Mouse (Mus musculus) lung, embryonic 15.5 days (tissue): ENCODE measurements around the gene Muc15. TPM values are rescaled to one million over a fixed set of nuclear protein-coding genes. Genes with fewer than 3 reads are reported as not detected.

Experiments
- ATAC-seq: fragments of 200-750 bp; cut with Nextera tagmentation; 2 replicates; pipeline ENCODE4 v1.8.0; 2017; ENCODE audit warnings: moderate number of reproducible peaks, borderline replicate concordance; ENCODE audit not compliant: low FRiP score, low TSS enrichment; ENCODE audit errors: extremely low read depth
- H3K27ac ChIP-seq: fragments of 300-500 bp; sonication (generic); 2 replicates; pipeline ENCODE4 v1.5.1; 2015; ENCODE audit warnings: moderate library complexity, mild to moderate bottlenecking, inconsistent platforms
- H3K27me3 ChIP-seq: fragments of 300-500 bp; sonication (generic); 2 replicates; pipeline ENCODE4 v1.6.1; 2015; ENCODE audit warnings: inconsistent platforms
- H3K36me3 ChIP-seq: fragments of 300-500 bp; sonication (generic); 2 replicates; pipeline ENCODE4 v1.6.1; 2015; ENCODE audit warnings: inconsistent platforms
- H3K4me1 ChIP-seq: fragments of 300-500 bp; sonication (generic); 2 replicates; pipeline ENCODE4 v1.6.1; 2015; ENCODE audit warnings: inconsistent platforms
- H3K4me2 ChIP-seq: fragments of 300-500 bp; sonication (generic); 2 replicates; pipeline ENCODE4 v1.6.1; 2015; ENCODE audit warnings: inconsistent platforms, mild to moderate bottlenecking, moderate library complexity
- H3K4me3 ChIP-seq: fragments of 300-500 bp; sonication (generic); 2 replicates; pipeline ENCODE4 v1.5.1; 2015; ENCODE audit warnings: mild to moderate bottlenecking, inconsistent platforms
- H3K9ac ChIP-seq: fragments of 300-500 bp; sonication (generic); 2 replicates; pipeline ENCODE4 v1.6.1; 2015; ENCODE audit warnings: inconsistent platforms
- H3K9me3 ChIP-seq: fragments of 300-500 bp; sonication (generic); 2 replicates; pipeline ENCODE4 v1.6.1; 2016; ENCODE audit warnings: inconsistent platforms
- WGBS: fragments of 180-500 bp; shearing (Covaris S2); methylation state at CpG from one replicate; pipeline ENCODE4 v1.1.7; 2015; 5-methylcytosine and 5-hydroxymethylcytosine counted together
- polyA plus RNA-seq: library from polyadenylated mRNA; unstranded; fragments of >200 nt; fragmentation: Nextera tagmentation; extraction: Ambion mirVana; gene quantifications from 2 replicates; pipeline ENCODE4 v1.2.1, GENCODE M21; 2015

The Muc15 gene
- not detected in 2 replicates for polyA plus RNA-seq

DNA sequence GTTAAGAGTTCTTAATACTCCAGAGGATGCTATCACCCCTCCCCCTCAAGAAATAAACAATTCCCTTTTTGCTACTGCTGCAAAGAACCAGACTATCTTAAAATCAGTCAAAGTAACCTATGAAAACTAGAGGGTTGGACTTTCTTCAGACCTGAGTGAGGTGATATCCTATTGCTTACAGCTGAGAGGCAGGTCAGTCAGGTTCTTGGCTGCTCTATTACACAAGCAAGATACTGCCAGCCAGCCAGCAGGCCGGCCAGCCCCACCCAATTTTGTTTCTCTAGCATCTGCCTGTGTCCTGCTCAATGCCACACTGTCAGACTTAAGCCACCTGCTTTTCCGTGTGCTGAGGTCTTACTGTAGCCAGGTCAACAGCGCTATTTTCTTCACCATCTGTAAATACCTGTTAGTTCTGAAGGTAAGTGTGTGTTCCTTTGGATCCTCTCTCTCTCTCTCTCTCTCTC, at the start of gene Muc15:
TSS of gene Muc15 (plus strand) at position 51 of the 464 bp plus-strand sequence.
- Histone ChIP-seq H3K9me3 (no peaks in the 10 kb centered on the region), H3K9ac (no peak within 1 kb of the TSS), H3K36me3 (no peaks in the 10 kb centered on the region), H3K4me1 (no peaks in the 10 kb centered on the region), H3K27ac (no peak within 1 kb of the TSS), H3K27me3 (no peaks in the 10 kb centered on the region), H3K4me2 (no peak within 1 kb of the TSS), H3K4me3 (no peak within 1 kb of the TSS)
- 32% methylated on average over 3 of the region's 3 CpGs for WGBS
- ATAC-seq, result no peak

DNA sequence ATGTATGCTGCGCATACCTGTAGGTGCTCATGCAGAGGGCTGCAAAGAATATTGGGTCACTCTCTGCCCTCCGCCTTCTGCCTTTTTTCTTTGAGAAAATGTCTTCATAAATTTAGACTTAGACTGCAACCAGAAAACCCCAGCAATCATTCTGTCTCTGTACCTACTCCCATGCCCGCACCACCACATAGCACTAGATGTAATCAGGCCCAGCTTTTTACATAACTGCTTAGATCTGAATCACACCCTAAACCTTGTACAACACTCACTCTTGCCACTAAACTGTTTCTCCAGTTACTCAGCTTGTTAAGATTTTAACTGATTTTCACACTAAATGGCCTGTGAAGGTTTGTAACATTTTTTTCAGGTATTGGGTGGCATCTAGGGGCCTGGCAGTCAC, 11.7 kb upstream of the Muc15 start:
- WGBS, result 90% methylated on average over 3 of the region's 3 CpGs
- no peaks in the 10 kb centered on the region for H3K9me3 ChIP-seq
- H3K4me3 ChIP-seq, result no peak overlapping the region

DNA sequence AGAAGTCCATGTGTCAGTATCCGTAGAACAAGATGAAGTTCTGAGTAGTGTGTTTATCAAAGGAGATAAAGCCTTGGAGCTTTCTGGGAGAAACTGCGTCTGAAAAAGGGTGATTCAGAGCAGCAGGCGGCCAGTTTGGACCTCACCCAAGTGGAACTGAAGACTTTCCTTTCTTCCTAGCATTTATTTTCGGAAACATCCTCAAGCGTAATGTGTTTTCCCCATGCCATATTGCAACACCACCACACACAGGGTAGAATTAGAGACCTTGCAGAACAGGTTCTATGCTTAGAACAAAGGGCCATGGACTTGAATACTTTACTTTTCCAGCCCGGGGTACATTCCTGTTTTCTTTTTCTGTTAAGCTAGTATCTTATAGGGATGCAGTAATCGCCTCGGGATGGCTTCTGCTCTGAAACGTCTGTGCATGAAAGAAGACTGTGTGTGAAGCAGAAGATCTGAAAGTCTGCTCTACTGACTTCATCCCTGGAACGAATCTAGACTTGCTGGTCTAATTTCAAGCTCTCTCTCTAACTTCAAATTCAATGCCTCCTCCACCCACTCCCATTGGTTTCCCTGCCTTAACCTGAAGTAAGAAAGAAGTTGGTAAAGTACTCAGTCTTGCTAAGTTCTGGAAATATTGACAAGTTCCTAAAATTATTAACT, 11.0 kb upstream of the Muc15 start:
- Histone ChIP-seq H3K27ac (no peak overlapping the region), H3K4me2 (no peak overlapping the region), H3K4me1 (no peaks in the 10 kb centered on the region), H3K9me3 (no peaks in the 10 kb centered on the region), H3K27me3 (no peaks in the 10 kb centered on the region), H3K4me3 (no peak overlapping the region), H3K9ac (no peak overlapping the region), H3K36me3 (no peaks in the 10 kb centered on the region)
- 55% methylated on average over 10 of the region's 10 CpGs for WGBS
- no peak for ATAC-seq

More for the DNA sequence above, 11.7 kb upstream of the Muc15 start:
- no peak overlapping the region for H3K4me2 ChIP-seq
- H3K36me3 ChIP-seq, result no peaks in the 10 kb centered on the region
- H3K9ac ChIP-seq, result no peak overlapping the region
- no peaks in the 10 kb centered on the region for H3K4me1 ChIP-seq
- H3K27me3 ChIP-seq, result no peaks in the 10 kb centered on the region
- ATAC-seq, result no peak
- no peak overlapping the region for H3K27ac ChIP-seq

DNA sequence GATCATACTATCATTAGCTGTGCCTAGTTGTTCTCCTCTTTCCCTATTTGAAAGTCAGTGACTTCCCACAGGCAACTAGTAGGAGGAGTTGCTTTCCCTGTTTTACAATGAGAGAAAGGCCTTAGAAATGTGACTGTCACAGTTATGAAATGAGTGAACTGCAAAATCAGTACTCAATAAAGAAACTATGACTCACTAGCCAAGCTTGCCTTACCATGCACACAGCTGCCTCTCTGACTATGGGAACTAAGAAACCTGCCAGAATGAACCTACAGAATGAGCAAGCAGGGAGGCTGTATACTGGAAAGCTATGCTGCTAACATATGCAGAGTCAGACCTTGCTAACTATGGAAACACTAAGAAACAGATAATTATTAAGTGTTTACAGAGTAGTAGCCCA, 2.1 kb upstream of the Muc15 start:
- ATAC-seq, result no peak
- Histone ChIP-seq H3K27ac (no peak overlapping the region), H3K36me3 (no peaks in the 10 kb centered on the region), H3K4me1 (no peaks in the 10 kb centered on the region), H3K27me3 (no peaks in the 10 kb centered on the region), H3K9ac (no peak overlapping the region), H3K4me2 (no peak overlapping the region), H3K9me3 (no peaks in the 10 kb centered on the region), H3K4me3 (no peak overlapping the region)

DNA sequence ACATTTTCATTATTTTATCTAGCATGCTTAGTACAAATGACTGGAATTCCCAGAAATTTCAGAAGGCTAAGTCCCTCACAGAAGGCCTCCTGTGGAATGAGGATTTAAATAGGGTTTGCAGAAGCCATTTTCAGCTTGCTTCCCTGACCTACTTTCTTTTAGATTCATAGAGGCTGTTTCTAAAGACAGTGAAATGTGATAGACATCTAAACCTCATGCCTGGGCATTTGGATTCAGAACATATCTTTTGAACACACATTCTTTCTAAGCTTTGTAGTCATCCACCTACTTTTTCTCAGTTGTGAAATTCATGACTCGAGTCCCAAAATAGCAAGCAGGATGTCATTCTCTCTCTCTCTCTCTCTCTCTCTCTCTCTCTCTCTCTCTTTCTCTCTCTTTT, 1.1 kb downstream of the Muc15 start:
- Histone ChIP-seq H3K27me3 (no peaks in the 10 kb centered on the region), H3K4me1 (no peaks in the 10 kb centered on the region), H3K9me3 (no peaks in the 10 kb centered on the region), H3K9ac (no peak overlapping the region), H3K4me3 (no peak overlapping the region), H3K36me3 (no peaks in the 10 kb centered on the region), H3K27ac (no peak overlapping the region), H3K4me2 (no peak overlapping the region)
- 72% methylated on average over 1 of the region's 1 CpGs for WGBS
- ATAC-seq, result no peak

DNA sequence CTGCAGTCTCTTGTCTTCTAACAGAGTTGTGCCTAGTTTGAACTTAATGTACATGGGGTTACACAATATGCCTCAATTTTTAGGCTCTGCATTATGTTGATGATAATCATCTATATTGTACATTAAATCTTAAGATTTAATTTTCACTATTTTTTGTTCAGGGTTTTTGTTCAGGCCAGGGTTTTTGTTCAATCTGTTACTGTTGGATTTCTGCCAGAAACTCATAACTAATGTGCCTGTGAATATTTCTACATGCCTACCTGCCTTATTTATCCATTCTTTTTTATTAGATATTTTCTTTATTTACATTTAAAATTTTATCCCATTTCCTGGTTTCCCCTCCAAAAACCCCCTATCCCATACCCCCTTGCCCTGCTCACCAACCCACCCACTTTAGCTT, 5.0 kb downstream of the Muc15 start:
- Histone ChIP-seq H3K27me3 (no peaks in the 10 kb centered on the region), H3K4me1 (no peaks in the 10 kb centered on the region), H3K4me3 (no peak overlapping the region), H3K36me3 (no peaks in the 10 kb centered on the region), H3K9ac (no peak overlapping the region), H3K27ac (no peak overlapping the region), H3K9me3 (no peaks in the 10 kb centered on the region), H3K4me2 (no peak overlapping the region)
- no peak for ATAC-seq

DNA sequence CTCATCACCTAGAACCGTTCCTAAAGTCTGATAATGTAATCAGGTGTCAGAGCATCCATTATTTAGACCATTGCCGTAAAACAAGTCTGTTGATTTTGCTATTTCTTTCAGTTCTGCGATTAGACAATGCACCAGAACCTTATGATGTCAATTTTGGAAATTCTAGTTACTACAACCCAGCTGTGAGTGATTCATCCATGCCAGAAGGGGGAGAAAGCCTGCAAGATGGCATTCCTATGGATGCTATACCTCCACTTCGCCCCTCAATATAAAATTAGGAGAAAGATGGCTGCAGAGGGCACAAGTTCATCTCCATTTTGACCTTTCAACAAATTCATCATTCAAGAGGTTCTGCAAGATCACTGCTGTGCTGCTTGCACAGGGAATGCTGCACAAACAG, 16.1 kb downstream of the Muc15 start:
- WGBS, result 62% methylated on average over 4 of the region's 4 CpGs
- Histone ChIP-seq H3K27ac (no peak overlapping the region), H3K36me3 (no peaks in the 10 kb centered on the region), H3K9ac (no peak overlapping the region), H3K4me3 (no peak overlapping the region), H3K4me1 (no peaks in the 10 kb centered on the region), H3K27me3 (no peaks in the 10 kb centered on the region), H3K4me2 (no peak overlapping the region), H3K9me3 (no peaks in the 10 kb centered on the region)
- ATAC-seq, result no peak

DNA sequence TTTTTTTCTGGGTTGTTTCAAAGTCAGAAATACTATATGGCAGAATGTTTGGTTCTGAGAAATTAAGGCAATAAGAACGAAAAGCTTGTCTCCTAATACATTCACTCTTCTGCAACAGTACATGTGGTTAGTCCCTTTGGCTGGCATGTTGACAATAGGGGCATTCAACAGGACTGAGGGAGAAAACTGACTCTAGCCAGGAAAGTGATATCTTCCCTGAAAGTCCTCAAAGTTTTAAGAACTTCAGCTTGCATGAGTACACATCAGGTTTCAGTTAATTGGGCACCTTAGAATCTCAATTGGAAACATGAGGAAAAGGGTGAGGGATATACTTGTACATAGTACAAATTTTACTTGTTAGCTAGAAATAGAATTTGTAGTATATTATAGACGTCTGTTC, 16.8 kb downstream of the Muc15 start:
- Histone ChIP-seq H3K27ac (no peak overlapping the region), H3K4me2 (no peak overlapping the region), H3K4me1 (no peaks in the 10 kb centered on the region), H3K27me3 (no peaks in the 10 kb centered on the region), H3K36me3 (no peaks in the 10 kb centered on the region), H3K9ac (no peak overlapping the region), H3K4me3 (no peak overlapping the region), H3K9me3 (no peaks in the 10 kb centered on the region)
- ATAC-seq, result no peak
- WGBS, result 58% methylated on average over 2 of the region's 2 CpGs

DNA sequence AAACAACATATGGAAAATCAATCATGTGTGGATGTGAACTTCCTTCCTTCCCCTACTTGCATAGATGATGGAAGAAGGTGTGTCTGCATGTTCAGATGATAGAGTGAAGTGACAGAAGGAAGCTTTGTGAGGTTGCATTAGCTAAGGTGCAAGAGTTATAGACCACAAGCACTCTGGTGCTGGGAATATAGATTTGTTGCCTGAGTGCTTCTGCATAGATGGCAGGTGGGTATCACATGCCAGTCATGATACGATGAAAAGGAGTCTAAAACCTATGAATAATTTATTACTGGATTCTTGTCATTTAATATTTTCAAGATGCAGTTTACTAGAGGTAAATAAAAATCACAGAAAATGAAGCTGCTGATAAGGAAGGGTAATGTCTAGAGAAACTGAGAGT, 18.6 kb downstream of the Muc15 start:
- H3K9me3 ChIP-seq, result no peaks in the 10 kb centered on the region
- no peaks in the 10 kb centered on the region for H3K36me3 ChIP-seq
- no peak overlapping the region for H3K9ac ChIP-seq
- ATAC-seq, result no peak
- WGBS, result 92% methylated on average over 1 of the region's 1 CpGs
- H3K27ac ChIP-seq, result no peak overlapping the region
- H3K4me2 ChIP-seq, result no peak overlapping the region
- no peak overlapping the region for H3K4me3 ChIP-seq
- H3K4me1 ChIP-seq, result no peaks in the 10 kb centered on the region
- no peaks in the 10 kb centered on the region for H3K27me3 ChIP-seq

DNA sequence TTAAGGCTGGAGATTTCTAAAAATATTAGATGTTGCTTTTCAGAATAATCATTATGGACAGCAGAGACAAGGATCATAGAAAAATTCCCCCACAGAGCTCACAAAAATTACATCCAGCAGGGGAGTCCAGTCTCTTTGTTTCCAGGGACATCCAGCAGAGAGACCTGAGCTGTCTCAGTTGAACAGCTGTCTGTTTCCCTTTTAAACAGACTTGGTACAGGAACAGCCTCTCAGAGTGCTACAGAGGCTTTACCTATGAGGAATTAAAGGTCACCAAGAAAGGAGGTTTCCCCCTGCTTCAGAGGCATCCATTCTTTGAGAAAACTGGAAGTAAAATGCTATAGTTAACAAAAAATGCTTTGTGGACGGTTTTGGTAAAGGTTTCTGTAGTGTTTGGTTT, 19.4 kb downstream of the Muc15 start:
- Histone ChIP-seq H3K9me3 (no peaks in the 10 kb centered on the region), H3K4me3 (no peak overlapping the region), H3K4me1 (no peaks in the 10 kb centered on the region), H3K9ac (no peak overlapping the region), H3K4me2 (no peak overlapping the region), H3K27ac (no peak overlapping the region), H3K36me3 (no peaks in the 10 kb centered on the region), H3K27me3 (no peaks in the 10 kb centered on the region)
- WGBS, result 45% methylated on average over 1 of the region's 1 CpGs
- no peak for ATAC-seq

DNA sequence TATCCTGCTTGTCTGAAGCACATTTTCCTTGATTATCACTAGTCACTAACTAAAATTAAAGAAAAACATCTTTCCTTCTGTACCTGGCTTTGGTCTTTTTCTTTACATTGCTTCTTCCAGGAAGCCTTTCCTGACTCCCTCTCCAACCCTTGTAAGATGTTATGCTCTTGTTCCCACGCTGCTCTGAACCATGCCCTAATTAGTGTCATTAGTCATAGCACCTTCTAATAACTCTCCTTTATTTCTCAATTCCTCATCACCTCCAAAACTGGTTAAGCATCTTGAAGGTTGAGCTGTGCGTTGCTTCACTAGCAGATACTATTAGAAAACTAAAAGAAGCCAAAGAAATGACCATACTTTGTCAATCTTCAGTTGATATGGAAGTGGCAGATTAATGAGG, 36.4 kb downstream of the Muc15 start:
- Histone ChIP-seq H3K9me3 (no peaks in the 10 kb centered on the region), H3K9ac (no peak overlapping the region), H3K4me2 (no peak overlapping the region), H3K4me3 (no peak overlapping the region), H3K4me1 (no peaks in the 10 kb centered on the region), H3K36me3 (no peaks in the 10 kb centered on the region), H3K27ac (no peak overlapping the region), H3K27me3 (no peaks in the 10 kb centered on the region)
- 68% methylated on average over 2 of the region's 2 CpGs for WGBS
- no peak for ATAC-seq

DNA sequence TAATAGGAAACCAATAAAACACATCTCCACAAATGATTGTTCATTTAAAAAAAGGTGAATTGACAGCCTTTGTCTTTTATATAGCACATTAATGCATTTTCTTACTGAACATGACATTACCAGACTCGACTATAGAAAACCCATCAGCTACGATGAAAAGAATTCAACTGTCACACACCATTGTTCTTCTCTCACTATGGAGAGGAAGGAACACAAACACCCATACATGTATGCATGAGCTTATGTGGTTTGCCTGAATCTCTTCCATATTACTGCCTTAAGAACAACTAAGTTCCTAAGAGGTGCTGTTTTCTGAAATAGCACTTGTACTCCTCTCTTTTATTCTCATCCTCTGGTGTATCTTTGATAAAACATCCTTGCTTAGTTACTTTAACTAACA, 38.3 kb downstream of the Muc15 start:
- H3K4me3 ChIP-seq, result no peak overlapping the region
- H3K9me3 ChIP-seq, result no peaks in the 10 kb centered on the region
- no peak overlapping the region for H3K27ac ChIP-seq
- H3K27me3 ChIP-seq, result no peaks in the 10 kb centered on the region
- 78% methylated on average over 2 of the region's 2 CpGs for WGBS
- no peak overlapping the region for H3K4me2 ChIP-seq
- no peaks in the 10 kb centered on the region for H3K4me1 ChIP-seq
- H3K9ac ChIP-seq, result no peak overlapping the region
- no peaks in the 10 kb centered on the region for H3K36me3 ChIP-seq
- ATAC-seq, result no peak

DNA sequence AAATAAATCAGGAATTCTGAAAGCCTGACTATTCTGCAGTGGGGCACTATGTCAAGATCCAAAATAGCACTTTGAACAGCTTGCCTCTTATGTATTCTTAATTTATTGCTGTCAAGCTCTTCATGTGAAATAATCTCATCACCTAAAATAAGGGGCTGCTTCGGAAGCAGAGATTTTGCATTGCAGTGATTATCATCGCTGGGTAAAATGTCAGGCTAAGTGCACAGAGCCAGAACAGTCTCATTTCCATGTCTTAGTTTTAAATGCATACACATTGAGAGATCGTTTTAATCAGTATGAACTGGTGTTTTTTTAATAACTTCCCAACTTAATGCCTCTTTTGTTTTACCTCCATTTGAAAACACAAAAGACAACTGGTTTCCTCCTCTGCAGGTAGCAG, 66.3 kb downstream of the Muc15 start:
- no peak overlapping the region for H3K9ac ChIP-seq
- no peaks in the 10 kb centered on the region for H3K36me3 ChIP-seq
- ATAC-seq, result no peak
- H3K27ac ChIP-seq, result no peak overlapping the region
- H3K4me2 ChIP-seq, result no peak overlapping the region
- no peaks in the 10 kb centered on the region for H3K4me1 ChIP-seq
- 83% methylated on average over 3 of the region's 3 CpGs for WGBS
- no peaks in the 10 kb centered on the region for H3K27me3 ChIP-seq
- H3K4me3 ChIP-seq, result no peak overlapping the region
- no peaks in the 10 kb centered on the region for H3K9me3 ChIP-seq
